Mouse (Mus musculus) midbrain, embryonic 12.5 days (tissue): ENCODE data around the gene Qk. TPM values are rescaled to one million over a fixed set of nuclear protein-coding genes. Genes with fewer than 3 reads are reported as not detected.

Experiments used
- ATAC-seq: fragments of 200-750 bp; cut with Nextera tagmentation; 2 replicates; pipeline ENCODE4 v1.8.0; 2017; ENCODE audit warnings: low read depth, moderate TSS enrichment, moderate library complexity; ENCODE audit not compliant: low FRiP score
- H3K27ac ChIP-seq: fragments of 300-500 bp; sonication (generic); replicated peaks from 2 replicates; pipeline ENCODE4 v1.5.1; 2016; ENCODE audit warnings: mild to moderate bottlenecking
- H3K27me3 ChIP-seq: fragments of 300-500 bp; sonication (generic); 2 replicates; pipeline ENCODE4 v1.6.1; 2016; ENCODE audit warnings: mild to moderate bottlenecking
- H3K36me3 ChIP-seq: fragments of 300-500 bp; sonication (generic); 2 replicates; pipeline ENCODE4 v1.6.1; 2016
- H3K4me1 ChIP-seq: fragments of 300-500 bp; sonication (generic); 2 replicates; pipeline ENCODE4 v1.6.1; 2016
- H3K4me2 ChIP-seq: fragments of 300-500 bp; sonication (generic); replicated peaks from 2 replicates; pipeline ENCODE4 v1.6.1; 2016; ENCODE audit warnings: mild to moderate bottlenecking, moderate library complexity
- H3K4me3 ChIP-seq: fragments of 300-500 bp; sonication (generic); 2 replicates; pipeline ENCODE4 v1.5.1; 2016; ENCODE audit warnings: mild to moderate bottlenecking
- H3K9ac ChIP-seq: fragments of 300-500 bp; sonication (generic); replicated peaks from 2 replicates; pipeline ENCODE4 v1.6.1; 2016; ENCODE audit warnings: mild to moderate bottlenecking, moderate library complexity
- H3K9me3 ChIP-seq: fragments of 300-500 bp; sonication (generic); 2 replicates; pipeline ENCODE4 v1.6.1; 2016; ENCODE audit warnings: mild to moderate bottlenecking
- WGBS: fragments of 180-500 bp; shearing (Covaris S2); methylation state at CpG from one replicate; pipeline ENCODE4 v1.1.7; 2016; 5-methylcytosine and 5-hydroxymethylcytosine counted together
- polyA plus RNA-seq: library from polyadenylated mRNA; unstranded; fragments of >200 nt; fragmentation: Nextera tagmentation; extraction: Ambion mirVana; gene quantifications from 2 replicates; pipeline ENCODE4 v1.2.1, GENCODE M21; 2016

The Qk gene
- polyA plus RNA-seq, 1 experiment from 2014 or later, result 45.9 TPM

- Histone ChIP-seq H3K36me3 (no peaks in the 10 kb centered on the region), H3K9me3 (peaks cover 10% of the 10 kb centered on the region; the same call in 1 of the 2 replicates), H3K27me3 (no peaks in the 10 kb centered on the region), H3K4me1 (no peaks in the 10 kb centered on the region), H3K4me3 (no peak overlapping the region), H3K4me2 (no peak overlapping the region), H3K27ac (no peak overlapping the region), H3K9ac (no peak overlapping the region)
- WGBS, result 89% methylated on average over 6 of the region's 6 CpGs
- ATAC-seq, result no peak
Observed at GRCm38 (mm10) chr17:10160415-10160814, 159.2 kb downstream of the Qk start.

DNA sequence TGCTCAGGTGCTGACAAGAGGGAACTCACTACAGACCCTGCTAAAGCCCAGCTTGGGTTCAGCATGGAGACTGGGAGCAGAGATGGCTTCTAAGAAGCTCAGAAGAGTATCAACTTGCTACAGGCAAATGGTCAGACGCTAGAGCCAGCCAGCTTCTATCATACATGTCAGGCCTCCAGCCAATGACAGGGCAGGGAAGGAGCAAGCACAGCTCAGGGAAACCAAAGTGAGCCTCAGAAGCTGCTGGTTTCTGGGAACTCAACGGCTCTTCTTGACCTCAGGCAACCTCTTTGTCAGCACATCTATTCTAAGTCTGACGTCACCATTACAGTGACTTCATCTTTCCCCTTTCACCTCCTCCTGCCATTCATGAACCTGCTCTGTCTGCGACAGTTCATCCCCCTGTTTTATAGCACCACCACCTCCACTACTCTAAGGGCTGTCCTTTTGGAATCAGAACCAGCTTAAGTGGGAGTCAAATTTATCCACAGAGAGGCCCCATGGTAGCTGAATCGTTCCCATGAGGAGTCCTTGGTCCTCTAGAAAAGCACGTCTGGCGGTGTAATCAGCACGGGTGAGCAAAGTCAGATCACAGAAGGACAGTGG, 166.7 kb downstream of the Qk start:
- H3K4me2 ChIP-seq, result no peak overlapping the region

More for the DNA sequence above, 166.7 kb downstream of the Qk start:
- Histone ChIP-seq H3K27ac (no peak overlapping the region), H3K27me3 (no peaks in the 10 kb centered on the region), H3K9ac (no peak overlapping the region), H3K9me3 (peaks cover 8% of the 10 kb centered on the region; the same call in 1 of the 2 replicates), H3K4me1 (0 out of 2 replicates have a peak, but pooled peaks cover under 1% of the 10 kb centered on the region), H3K4me3 (no peak overlapping the region), H3K36me3 (no peaks in the 10 kb centered on the region)
- 67% methylated on average over 8 of the region's 8 CpGs for WGBS
- no peak for ATAC-seq
